Mouse (Mus musculus): ENCODE results near the gene Fmo5. TPM values are rescaled to one million over a fixed set of nuclear protein-coding genes. Genes with fewer than 3 reads are reported as not detected.

The Fmo5 gene
- 10 to 100 TPM; 16.9 to 19.1 (median 17.8) TPM for total RNA-seq (2022)

DNA sequence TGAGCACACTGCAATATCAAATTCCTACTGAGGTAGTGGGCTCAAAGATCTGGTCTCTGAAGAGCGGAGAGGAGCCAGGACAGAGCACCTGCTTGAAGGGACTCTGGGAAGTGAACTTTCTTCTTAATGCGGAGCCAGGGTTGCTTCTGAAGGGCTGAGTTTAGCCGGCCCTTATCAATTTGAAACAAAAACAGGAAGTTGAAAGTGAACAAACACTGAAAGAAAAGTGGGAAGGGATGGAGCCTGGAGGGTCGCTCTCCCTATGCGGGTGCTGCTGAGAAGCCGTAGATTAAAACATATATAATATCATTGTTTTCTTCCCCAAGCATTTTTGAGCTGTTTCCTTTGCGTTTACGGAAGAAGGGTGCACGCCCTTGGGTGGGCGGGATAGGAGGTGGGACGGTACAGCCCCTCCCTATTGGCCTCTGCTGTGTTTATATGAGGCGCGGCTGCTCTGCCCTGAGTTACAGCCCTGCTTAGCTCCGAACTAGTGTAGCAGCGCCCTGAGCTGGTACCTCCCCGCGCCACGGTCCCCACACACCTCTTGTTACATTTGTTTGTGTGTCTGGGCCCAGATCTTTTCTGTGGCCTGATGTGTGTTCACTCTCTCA, at the start of gene Fmo5:
Gene Fmo5 (plus strand): TSS at position 414 of the 611 bp plus-strand sequence.
- peak; percentile 64 for DNase-seq

DNA sequence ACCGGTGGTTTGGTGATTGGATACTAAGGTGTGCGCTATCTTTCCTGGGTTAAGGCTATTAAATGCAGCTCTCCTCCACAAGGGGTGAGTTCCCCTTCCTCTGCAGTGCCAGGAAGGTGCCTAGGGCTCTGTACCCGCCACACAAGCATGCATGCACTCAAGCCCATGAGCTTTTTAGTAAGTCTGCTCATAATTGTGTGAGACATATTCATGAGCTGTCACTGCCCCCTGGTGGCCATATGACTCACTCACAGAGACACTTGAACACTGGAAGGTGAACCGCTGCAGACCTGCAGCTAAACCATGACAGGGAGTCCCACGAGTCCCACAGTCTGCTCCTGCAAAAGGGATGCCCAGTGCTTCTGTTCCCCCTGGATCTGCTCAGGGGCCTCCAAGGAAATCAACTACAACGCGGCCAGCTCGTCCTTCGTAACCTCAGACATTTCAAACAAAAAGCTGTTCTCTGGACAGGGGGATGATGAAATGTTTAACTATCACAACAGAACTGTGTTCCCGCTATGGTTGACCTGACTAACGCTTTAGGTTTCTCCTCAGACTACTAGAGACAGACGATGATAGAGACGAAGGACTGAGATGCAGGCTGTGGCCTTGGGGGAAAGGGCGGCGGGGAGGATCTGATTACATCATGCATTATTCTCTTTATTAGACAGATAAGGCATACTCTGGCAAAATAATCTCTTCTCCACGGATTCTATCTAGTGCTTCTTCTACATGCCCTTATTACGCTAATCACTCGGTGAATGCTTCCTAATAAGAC, 43.0 kb upstream of the Fmo5 start:
- DNase-seq = peak; percentile 55

GRCm38 (mm10) chr3:97587656-97588055, 40.9 kb upstream of the Fmo5 start:
- DNase-seq = no peak

GRCm38 (mm10) chr3:97590699-97591098, 37.9 kb upstream of the Fmo5 start:
- DNase-seq = no peak

GRCm38 (mm10) chr3:97593089-97593488, 35.5 kb upstream of the Fmo5 start:
- DNase-seq = no peak

DNA sequence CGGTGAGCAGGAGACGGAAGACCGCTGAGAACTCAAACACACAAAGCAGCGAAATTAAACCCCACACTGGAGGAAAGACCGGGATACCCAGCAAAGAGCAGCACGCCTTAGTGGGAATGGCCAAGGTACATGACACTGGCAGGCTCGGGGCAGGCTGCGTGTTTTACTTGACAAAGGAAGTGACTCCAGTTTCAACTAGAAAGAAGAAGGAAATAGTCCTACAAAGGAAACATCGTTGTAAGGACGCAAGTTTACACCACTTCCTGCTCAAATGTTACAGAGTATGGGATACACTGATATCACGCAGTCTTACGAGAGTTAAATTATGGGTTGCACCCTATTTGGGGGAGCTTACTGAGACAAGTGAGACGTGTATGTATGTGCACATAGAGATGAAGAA, 34.5 kb upstream of the Fmo5 start:
- DNase-seq = no peak

GRCm38 (mm10) chr3:97595066-97595465, 33.5 kb upstream of the Fmo5 start:
- DNase-seq = no peak

DNA sequence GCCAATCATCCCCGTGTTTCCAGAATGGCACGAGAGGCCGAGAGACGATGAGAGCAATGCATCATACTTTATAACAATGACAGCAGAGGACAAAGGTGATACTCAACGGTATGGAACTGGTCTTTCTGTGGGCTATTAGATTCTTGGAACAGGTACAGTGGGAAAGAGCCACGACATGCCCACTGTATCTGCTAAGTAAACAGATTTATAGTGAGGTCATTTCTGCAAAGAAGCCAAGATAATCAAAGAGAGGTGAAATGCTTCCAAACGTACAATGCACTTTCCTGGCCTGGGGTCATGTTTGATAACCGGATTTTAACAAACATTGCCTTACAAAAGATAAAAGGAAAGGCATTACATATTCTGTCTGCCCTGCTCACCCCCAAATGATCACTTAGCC, 31.8 kb upstream of the Fmo5 start:
- DNase-seq = no peak

DNA sequence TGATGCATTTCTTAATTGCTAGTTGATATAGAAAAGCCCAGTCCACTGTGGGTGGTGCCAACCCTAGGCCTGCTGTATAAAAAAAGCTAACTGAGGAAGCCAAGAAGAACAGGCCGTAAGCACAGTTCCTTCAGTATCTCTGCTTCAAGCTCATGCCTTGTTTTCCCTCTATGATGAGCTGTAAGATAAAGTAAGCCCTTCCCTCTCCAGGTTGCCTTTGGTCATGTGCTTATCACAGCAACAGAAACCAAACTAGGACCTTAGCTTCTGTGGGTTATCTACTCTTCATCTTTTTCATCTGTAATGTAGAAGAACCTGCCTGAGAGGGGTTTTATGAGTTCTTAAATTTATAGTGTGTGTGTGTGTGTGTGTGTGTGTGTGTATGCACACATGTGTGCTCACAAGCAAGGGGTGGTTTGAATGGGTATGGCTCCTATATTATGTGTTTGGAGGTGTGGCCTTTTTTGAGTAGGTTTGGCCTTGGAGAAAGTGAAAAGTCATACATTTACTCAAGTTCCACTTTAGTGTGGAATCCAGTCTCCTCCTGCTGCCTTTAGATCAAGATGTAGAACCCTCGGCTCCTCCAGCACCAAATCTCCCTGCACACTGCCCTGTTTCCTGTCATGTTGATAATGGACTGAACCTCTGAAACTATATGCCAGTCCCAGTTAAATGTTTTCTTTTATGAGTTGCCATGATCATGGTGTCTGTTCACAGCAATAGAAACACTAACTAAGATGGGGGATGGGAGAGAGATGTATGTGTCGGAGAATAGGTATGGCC, 28.4 kb upstream of the Fmo5 start:
- DNase-seq = no peak

DNA sequence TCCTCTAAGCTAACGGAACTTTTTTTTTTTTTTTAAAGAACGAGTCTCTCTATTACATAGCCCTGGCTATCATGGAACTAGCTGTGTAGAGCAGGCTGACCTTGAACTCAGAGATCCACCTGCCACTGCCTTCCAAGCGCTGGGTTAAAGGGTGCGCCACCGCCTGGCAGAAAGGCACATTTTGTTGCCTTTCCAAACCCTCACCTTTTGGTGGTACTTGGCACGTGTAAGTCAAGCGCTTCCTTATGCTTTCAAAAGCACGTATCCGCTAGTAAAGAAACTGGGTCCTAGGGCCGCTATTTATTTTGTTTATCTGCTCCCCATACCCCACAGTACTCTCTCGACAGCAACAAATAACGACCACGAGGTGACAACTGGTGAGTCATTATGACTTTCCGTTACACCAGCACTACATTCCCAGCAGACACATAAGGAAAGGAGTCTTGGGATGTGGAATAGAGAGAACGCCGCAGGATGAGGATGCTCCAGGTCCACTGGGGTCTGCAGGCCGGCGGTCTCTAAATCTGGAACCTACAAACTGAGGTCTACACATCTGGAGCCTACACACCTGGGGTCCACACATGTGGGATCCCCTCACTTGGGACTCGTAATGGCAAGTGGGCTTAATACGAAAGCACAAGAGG, 19.3 kb upstream of the Fmo5 start:
- peak; percentile 27 for DNase-seq

- DNase-seq = peak; percentile 81
Observed at GRCm38 (mm10) chr3:97609845-97610410, 18.7 kb upstream of the Fmo5 start, which contains the start of gene Chd1l. Chd1l (minus strand) TSS chr3:97610203.

DNA sequence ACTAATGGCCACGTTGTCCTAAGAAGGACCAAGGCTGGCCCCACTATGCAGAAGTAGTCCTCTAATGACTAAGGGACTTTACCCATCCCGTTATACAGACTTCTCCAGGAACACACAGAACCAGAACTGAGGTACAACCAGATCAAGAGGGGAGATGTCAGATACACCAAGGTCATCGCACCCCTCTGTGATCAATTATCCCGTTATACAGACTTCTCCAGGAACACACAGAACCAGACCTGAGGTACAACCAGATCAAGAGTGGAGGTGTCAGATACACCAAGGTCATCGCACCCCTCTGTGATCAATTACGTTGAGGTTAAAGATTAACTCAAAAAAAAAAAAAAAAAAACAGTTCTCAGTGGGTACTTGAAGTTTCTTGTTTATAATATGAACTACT, 17.6 kb upstream of the Fmo5 start:
- no peak for DNase-seq

GRCm38 (mm10) chr3:97615154-97615553, 13.4 kb upstream of the Fmo5 start:
- no peak for DNase-seq

DNA sequence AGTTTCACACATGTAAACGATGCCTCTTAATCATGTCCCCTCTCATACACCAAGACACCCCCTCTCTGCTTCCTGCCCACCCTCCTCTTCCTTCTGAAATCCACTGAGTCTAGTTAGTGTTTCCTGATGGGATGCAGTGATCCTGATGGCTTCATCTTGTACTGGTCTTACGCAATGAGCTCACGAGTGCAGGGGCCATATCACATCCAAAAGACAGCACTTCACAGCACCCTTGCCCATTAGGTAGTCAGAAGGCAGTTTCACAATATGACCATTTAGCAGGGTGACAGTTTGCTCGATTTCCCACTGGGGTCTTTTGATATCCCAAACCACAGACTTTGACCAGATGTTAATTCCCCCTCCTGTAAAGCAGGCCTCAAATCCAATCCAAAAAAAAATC, 12.7 kb upstream of the Fmo5 start:
- DNase-seq = no peak

GRCm38 (mm10) chr3:97617091-97617825, 11.3 kb upstream of the Fmo5 start:
- no peak for DNase-seq

- no peak for DNase-seq
Observed at GRCm38 (mm10) chr3:97617899-97618298, 10.7 kb upstream of the Fmo5 start.

- no peak for DNase-seq
Observed at GRCm38 (mm10) chr3:97620657-97621056, 7.9 kb upstream of the Fmo5 start.

GRCm38 (mm10) chr3:97624611-97625010, 4.0 kb upstream of the Fmo5 start:
- DNase-seq = no peak

- DNase-seq = no peak
Observed at GRCm38 (mm10) chr3:97627893-97628292, 711 bp upstream of the Fmo5 start.

DNA sequence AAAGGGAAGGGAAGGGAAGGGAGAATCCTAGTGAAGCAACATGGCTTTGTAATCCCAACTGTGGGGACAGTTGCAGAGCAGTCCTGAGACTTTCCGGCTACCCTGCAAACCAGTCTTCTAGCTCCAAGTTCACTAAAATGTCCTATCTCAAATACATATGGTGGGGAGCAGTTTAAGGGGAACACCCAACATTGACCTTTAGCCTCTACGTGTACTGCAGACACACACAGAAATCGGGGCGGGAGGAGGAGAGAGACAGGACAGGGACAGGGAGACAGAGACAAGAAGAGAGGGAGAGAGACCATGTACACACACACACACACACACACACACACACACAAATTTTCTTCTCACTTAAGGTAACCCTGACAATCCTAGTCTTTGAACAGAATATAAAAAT, 1.3 kb downstream of the Fmo5 start:
- no peak for DNase-seq

GRCm38 (mm10) chr3:97630746-97631145, 2.1 kb downstream of the Fmo5 start:
- DNase-seq = no peak
